Mouse (Mus musculus) ovary, postnatal 14 days (tissue): ENCODE measurements around the gene Stard3.

Experiments
- DNase-seq: peaks from one replicate; pipeline ENCODE4 v3.0.0; 2022; ENCODE audit warnings: low spot score

Gene Stard3

DNA sequence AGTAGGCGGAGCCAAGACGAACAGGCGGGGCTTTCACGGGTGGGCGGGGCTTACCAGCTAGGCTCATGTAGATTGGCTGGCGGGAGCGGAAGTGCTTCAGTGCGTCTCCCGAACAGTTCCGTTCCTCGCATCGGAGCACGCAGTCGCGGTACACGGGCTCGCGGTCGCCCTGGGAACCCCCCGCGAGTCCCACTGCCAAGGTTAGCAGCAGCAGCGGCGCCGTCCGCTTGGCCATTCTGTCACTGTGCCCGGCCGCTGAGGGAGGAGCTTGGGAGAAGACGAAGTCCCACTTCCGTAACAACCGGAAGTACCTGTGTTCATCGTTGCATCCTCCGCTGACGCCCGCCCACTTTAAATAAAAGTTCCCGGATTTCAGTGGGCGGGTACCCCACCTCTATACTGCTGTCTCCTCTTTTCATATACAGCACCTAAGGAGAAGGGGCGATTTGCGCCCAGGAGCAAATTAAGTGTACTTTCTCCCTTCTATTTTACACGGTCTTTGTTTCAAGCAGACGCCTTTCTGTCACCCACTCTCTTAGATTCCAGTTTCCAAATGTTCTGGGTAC, 42.1 kb downstream of the Stard3 start, which contains the start of gene Pgap3:
Gene Pgap3 (minus strand): TSS at position 330 of the 566 bp plus-strand sequence.
- peak; percentile 75 for DNase-seq

DNA sequence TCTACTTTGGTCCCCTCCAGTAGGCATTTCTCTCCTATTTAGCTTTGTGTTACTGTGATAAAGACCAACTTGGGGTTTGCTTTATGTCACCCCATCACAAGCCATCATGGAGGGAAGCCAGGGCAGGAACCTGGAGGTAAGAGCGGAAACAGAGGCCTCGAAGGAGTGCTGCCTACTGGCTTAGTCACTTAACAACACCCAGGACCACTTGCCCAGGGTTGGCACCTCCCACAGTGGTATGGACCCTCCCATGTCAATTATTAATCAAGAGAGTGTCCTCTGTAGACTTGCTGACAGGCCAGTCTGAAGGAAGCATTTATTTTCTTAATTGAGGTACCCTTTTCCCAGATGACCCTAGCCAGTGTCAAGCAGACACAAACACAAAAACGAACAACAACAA, 42.6 kb downstream of the Stard3 start:
- no peak for DNase-seq

DNA sequence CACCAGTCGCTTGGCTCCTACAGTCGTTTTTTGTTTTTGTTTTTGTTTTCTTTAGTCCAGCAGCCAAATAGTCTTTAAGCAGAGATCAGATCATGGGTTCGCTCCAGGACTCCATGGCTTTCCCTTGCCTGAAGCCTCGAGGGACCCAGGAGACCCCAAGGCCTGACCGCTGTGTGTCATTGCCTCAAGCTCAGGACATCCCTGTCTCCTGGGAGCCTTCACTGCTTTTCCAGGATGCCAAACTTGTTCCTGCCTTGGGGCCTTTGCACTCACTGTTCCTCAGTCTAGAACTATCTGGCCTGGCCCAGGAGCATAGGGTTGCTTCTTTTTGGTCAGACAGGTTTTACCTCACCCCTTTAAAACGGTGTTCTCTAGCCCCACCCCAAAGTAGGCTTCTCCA, 48.5 kb downstream of the Stard3 start:
- no peak for DNase-seq

DNA sequence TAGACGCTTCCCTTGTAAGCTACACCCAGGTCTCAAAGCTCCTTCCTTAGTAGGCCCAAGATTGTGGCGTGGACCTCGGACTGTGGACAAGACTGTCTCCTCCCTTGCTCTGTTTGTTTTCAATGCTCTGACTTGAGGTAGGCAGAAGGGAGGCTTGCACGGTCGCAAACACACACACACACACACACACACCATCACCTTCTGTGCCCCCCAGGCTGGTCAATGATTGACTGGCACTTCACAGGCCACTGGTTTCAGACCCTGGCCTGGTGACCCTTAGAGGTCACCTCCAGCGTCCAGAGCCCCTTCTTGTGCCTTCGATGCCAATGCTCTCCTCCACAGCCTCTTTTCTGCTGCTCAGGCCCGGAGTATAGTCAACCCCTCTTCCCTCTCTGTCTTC, 50.7 kb downstream of the Stard3 start:
- DNase-seq: no peak

DNA sequence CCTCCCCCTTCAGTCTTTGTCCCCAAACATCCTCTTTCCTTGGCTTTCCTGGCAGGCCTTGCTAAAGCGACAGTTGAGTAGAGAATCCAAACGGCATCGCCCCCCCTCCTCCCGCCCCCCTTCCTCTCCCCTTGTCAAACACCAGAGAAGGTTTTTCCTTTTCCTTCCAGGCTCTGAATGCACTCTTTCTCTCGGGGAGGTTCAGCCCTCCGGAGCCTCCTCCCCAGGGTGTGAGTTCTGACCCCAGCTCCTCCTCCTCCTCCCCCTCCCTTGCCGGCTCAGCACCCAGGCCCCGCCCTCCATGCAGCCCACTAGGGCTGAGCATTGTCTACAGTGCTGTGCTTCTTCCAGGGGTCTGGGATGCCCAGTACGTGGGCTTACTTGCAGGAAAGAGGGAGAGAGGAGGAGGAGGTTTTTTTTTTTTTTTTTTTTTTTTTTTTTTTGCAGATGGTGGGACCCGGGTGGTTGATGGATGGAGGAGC, 51.2 kb downstream of the Stard3 start:
- DNase-seq: no peak

- DNase-seq: peak; percentile 63
Observed at GRCm38 (mm10) chr11:98412273-98412796, 54.2 kb downstream of the Stard3 start, which contains the start of gene Erbb2. TSS of gene Erbb2 (plus strand) at chr11:98412470.

GRCm38 (mm10) chr11:98412797-98413301, 54.7 kb downstream of the Stard3 start:
- peak; percentile 34 for DNase-seq

GRCm38 (mm10) chr11:98413731-98414130, 55.6 kb downstream of the Stard3 start:
- DNase-seq: no peak

DNA sequence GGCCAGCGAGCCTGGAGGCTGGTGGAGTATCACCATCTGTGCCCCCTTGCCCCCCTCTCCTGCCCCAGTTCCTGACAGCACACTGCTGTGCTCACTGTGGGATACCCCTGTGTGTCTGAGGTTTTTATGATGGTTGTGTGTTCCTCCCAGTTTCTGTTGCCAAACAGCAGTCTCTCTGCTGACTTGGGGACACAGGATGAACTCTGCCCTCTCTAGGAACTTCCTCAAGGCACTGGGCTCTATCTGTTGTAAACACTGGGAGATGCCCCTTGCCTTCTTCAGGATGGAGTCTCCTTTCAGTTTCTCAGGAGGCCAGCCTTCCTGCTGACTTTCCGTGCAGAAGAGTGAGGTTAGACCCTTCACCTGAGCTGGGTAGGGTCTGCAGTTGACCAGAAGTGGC, 56.0 kb downstream of the Stard3 start:
- no peak for DNase-seq

GRCm38 (mm10) chr11:98417074-98417473, 58.9 kb downstream of the Stard3 start:
- DNase-seq: no peak

DNA sequence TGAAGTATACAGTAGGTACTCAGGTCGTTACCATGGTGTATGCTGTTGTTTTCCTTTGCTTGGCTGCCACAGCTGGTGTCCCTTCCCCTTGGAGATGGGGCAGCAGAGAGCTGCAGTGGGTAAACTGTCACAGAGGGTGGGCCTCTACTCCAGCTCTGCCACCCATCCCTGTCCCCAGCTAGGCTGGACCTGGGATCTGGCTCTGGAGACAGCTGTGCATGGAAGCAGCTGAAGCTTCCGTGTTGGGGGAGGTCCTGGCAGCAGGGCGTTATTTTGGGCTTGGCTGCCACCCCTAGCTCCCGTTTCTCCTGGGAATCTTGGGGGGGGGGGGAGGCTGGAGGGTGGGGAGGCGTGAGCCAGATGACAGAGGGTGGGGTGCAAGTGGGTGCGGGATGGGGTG, 60.1 kb downstream of the Stard3 start:
- no peak for DNase-seq

GRCm38 (mm10) chr11:98418939-98419547, 60.9 kb downstream of the Stard3 start:
- peak; percentile 32 for DNase-seq

DNA sequence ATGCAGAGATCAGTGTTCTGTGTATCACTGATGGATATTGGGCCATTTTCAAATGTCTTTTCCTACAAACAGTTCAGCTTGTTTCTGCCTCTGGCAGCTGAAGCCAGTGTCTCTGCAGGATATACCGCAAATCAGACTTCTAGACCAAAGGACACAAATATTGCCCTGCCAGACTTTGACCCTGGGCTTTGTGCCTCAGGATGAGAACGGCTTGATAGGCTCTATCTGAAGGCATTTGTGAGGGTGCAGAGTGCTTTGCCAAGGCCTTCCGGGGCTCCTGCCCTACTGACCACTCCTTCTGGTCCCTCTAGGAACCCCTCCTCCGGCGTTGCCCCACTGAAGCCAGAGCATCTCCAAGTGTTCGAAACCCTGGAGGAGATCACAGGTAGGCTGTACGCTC, 68.4 kb downstream of the Stard3 start:
- no peak for DNase-seq

GRCm38 (mm10) chr11:98428436-98428835, 70.3 kb downstream of the Stard3 start:
- DNase-seq: no peak
